29 mouse cellular contexts compared by ENCODE assay signal in genomic region chr7:120825097-120825496, GRCm38 (mm10). TPM values are rescaled to one million over a fixed set of nuclear protein-coding genes. Genes with fewer than 3 reads are reported as not detected.
DNase-seq lines count a peak whose midpoint lies in the region; ATAC-seq lines count a peak whose summit lies in the region.
"Had no signal": no experiment of that assay in that cellular context is flagged by ENCODE, and none has a peak within 500 bp of the region (broad histone marks: within the 10 kb centered on the region; RNA-seq: fewer than 3 reads in every experiment).

No protein-coding gene starts in this region.

- no peak overlapping the region for H3K27ac ChIP-seq in heart, embryonic 12.5 days (ENCODE audit: poor library complexity, severe bottlenecking)
- H3K27ac ChIP-seq: embryonic facial prominence, embryonic 12.5 days; embryonic facial prominence, embryonic 15.5 days; forebrain, embryonic 12.5 days; heart, embryonic 13.5 days; hindbrain, embryonic 14.5 days; hindbrain, postnatal 0 days had no signal

- peaks cover 5% of the 10 kb centered on the region for H3K4me1 ChIP-seq in heart, embryonic 12.5 days (replicated peaks)
- H3K4me1 ChIP-seq: forebrain, embryonic 12.5 days had no signal

- no peaks in the 10 kb centered on the region for H3K9me3 ChIP-seq in heart, embryonic 12.5 days (replicated peaks)
- H3K9me3 ChIP-seq: embryonic facial prominence, embryonic 12.5 days; embryonic facial prominence, embryonic 15.5 days; forebrain, embryonic 12.5 days; heart, embryonic 13.5 days had no signal

- no peak for DNase-seq in frontal cortex, postnatal 10 days (ENCODE audit: low spot score in 2 of 2)
- peak; percentile 34 to 78 for DNase-seq in left cerebral cortex, postnatal 25 days (ENCODE audit: low spot score in 2 of 2)
- DNase-seq in left cerebral cortex, adult 8-10 months (ENCODE audit: low spot score in 2 of 2) = no peak
- peak; percentile 80 for DNase-seq in brain, adult 2 months (ENCODE audit: low read depth, low spot score)
- peak; percentile 91 for DNase-seq in telencephalon, adult 2 months (ENCODE audit: low read depth, low spot score)
- DNase-seq: adrenal gland, adult 8-10 months; adrenal gland, postnatal 25 days; cerebellum, adult 18-20 months; cerebellum, adult 9-10 months; cerebellum, postnatal 14 days; gastrocnemius, postnatal 25 days; heart, adult 18-20 months; heart, postnatal 14 days; heart, postnatal 4 days had no signal

- peak; percentile 80 for ATAC-seq in frontal cortex, adult (ENCODE audit: low TSS enrichment)
- ATAC-seq in heart, embryonic 12.5 days (ENCODE audit: insufficient number of reproducible peaks, low FRiP score) = no peak
- ATAC-seq: activated CD4-positive, CD25-positive, alpha-beta regulatory T cell, adult 4 months; forebrain, embryonic 16.5 days; hindbrain, postnatal 0 days had no signal

- peaks cover 10% of the 10 kb centered on the region for H3K27me3 ChIP-seq in heart, embryonic 12.5 days (replicated peaks)

- no peak overlapping the region for H3K9ac ChIP-seq in heart, embryonic 12.5 days
- H3K9ac ChIP-seq: embryonic facial prominence, embryonic 12.5 days; embryonic facial prominence, embryonic 15.5 days; forebrain, embryonic 12.5 days; heart, embryonic 13.5 days; hindbrain, embryonic 14.5 days had no signal

- H3K4me2 ChIP-seq in heart, embryonic 12.5 days = no peak overlapping the region
- H3K4me2 ChIP-seq: embryonic facial prominence, embryonic 12.5 days; embryonic facial prominence, embryonic 15.5 days; forebrain, embryonic 12.5 days; heart, embryonic 13.5 days; hindbrain, embryonic 14.5 days had no signal

- intact Hi-C loops in left cerebral cortex, postnatal 25 days (cut with DNase I) = loop anchor here (1.0 kb wide), 1 partner anchor 113 kb away; no protein-coding TSS in a partner anchor

- 55% methylated on average over 2 of the region's 2 CpGs for WGBS in heart, embryonic 12.5 days

- H3K4me3 ChIP-seq in heart, embryonic 12.5 days = no peak overlapping the region
- H3K4me3 ChIP-seq: embryonic facial prominence, embryonic 12.5 days; embryonic facial prominence, embryonic 15.5 days; erythroblast, embryonic 14.5 days; forebrain, embryonic 12.5 days; heart, embryonic 13.5 days had no signal

- no peaks in the 10 kb centered on the region for H3K36me3 ChIP-seq in heart, embryonic 12.5 days
- H3K36me3 ChIP-seq: embryonic facial prominence, embryonic 12.5 days; embryonic facial prominence, embryonic 15.5 days; forebrain, embryonic 12.5 days; heart, embryonic 13.5 days had no signal

RNA-seq across cellular contexts. Expression of gene Gm5737, which starts 12.9 kb away (rescaled TPM):
- total RNA-seq in left cerebral cortex, postnatal 25 days (2021) = not detected
- under 1 TPM in 1 of 4 experiments, not detected in 3; 0.30 TPM for total RNA-seq in left cerebral cortex, adult 8-10 months (2022)
- not detected in 2 replicates for polyA plus RNA-seq in heart, embryonic 12.5 days (2016; fragmentation: Nextera tagmentation; extraction: Ambion mirVana)
- total RNA-seq: adrenal gland, adult 8-10 months; adrenal gland, postnatal 25 days; ES-E14; heart, postnatal 4 days had no signal
- polyA plus RNA-seq: activated CD4-positive, CD25-positive, alpha-beta regulatory T cell, adult 4 months; embryonic facial prominence, embryonic 12.5 days; embryonic facial prominence, embryonic 15.5 days; erythroblast, embryonic 14.5 days; forebrain, embryonic 12.5 days; forebrain, embryonic 16.5 days; frontal cortex, adult 2 months; heart, embryonic 13.5 days; heart, embryonic 16.5 days; hindbrain, embryonic 11.5 days; hindbrain, embryonic 14.5 days had no signal

RNA-seq across cellular contexts. Expression of gene Eef2k, which starts 17.5 kb away (rescaled TPM):
- total RNA-seq in left cerebral cortex, postnatal 25 days (2021) = 10 to 100 TPM; 28.6 to 30.7 TPM
- total RNA-seq in left cerebral cortex, adult 8-10 months (2022) = 10 to 100 TPM; 28.3 to 36.3 (median 35.3) TPM
- polyA plus RNA-seq in heart, embryonic 12.5 days (2016; fragmentation: Nextera tagmentation; extraction: Ambion mirVana) = 14.9 and 17.1 TPM in 2 replicates

Comparison
In these comparisons a context has a peak if more than half of its experiments do, and no peak if none do; other contexts are left out.
1. DNase-seq: peak in left cerebral cortex, postnatal 25 days (2 of 2), brain, adult 2 months (single experiment) and telencephalon, adult 2 months (single experiment); none in frontal cortex, postnatal 10 days (0 of 2) and left cerebral cortex, adult 8-10 months (0 of 2).